Mouse (Mus musculus): ENCODE results near the gene Lyrm2.

DNA sequence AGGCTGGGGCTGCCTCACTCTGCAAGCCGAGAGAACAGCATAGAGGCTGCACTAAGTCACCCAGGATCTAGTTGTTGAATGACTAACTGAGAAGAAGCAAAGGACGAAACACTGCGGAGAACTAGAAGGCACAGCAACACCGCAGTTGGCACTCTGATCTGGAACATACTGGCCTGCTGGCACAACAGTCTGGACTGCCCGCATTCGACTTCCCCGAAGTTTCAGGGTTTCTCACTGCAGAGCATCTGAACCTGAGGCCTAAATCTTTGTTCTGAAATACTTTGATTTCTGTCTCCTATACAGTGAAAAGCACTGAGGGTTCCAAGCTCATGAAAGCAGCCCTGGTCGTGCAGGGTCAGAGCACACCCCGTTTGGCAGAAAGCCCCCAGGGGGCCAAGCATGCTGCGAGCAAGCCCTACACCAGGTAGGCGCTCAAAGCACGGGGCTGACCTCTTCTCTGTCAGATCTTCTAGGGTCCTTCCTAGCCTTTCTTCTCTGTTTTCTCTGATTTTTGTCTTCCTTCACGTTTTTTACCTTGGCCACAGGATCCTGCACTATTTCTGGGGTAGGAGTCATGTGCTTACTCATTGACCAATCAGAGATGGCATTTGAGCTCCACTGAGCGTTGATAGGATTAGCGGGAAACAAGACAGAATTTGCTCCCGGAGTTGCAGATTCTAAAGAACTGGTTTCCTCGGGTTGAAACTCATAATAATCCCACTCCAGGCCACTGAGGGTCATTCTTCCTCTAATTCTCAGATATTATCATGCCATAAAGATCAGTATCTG is 33.6 kb downstream of the Lyrm2 start:
- no peak for TF ChIP-seq CTCF (conservative IDR thresholded peaks at IDR 0.05 in 1 of 2, IDR thresholded peaks at IDR 0.05 in 1 of 2; ENCODE audit: low read depth in 2 of 2, low read length in 2 of 2)
- no peak for TF ChIP-seq MAZ (IDR thresholded peaks at IDR 0.05; ENCODE audit: low read depth, low read length)
- no peak for TF ChIP-seq MAFK (IDR thresholded peaks at IDR 0.05; ENCODE audit: insufficient replicate concordance, low read length)
- no peak for TF ChIP-seq POLR2A (IDR thresholded peaks at IDR 0.05; ENCODE audit: low read depth, low read length)
- no peak for TF ChIP-seq MYC (IDR thresholded peaks at IDR 0.05; ENCODE audit: low read depth, low read length)
- no peak for TF ChIP-seq RAD21 (IDR thresholded peaks at IDR 0.05; ENCODE audit: low read depth, low read length)
- TF ChIP-seq JUND (conservative IDR thresholded peaks at IDR 0.05; ENCODE audit: low read depth, low read length): no peak
- TF ChIP-seq MAX (IDR thresholded peaks at IDR 0.05; ENCODE audit: low read length): no peak
- no peak for TF ChIP-seq HCFC1 (IDR thresholded peaks at IDR 0.05; ENCODE audit: low read depth, low read length)
- no peak for TF ChIP-seq NRF1 (IDR thresholded peaks at IDR 0.05; ENCODE audit: low read depth, low read length)
- no peak for TF ChIP-seq EP300 (IDR thresholded peaks at IDR 0.05; ENCODE audit: low read length)
- no peak for TF ChIP-seq NELFE (IDR thresholded peaks at IDR 0.05; ENCODE audit: low read depth, low read length)
- no peak for TF ChIP-seq E2F4 (IDR thresholded peaks at IDR 0.05; ENCODE audit: insufficient replicate concordance, low read depth, low read length)

Measured in CH12.LX (cell line).